Mouse (Mus musculus) urinary bladder, adult 2 months (tissue): ENCODE measurements around the gene Etl4. TPM values are rescaled to one million over a fixed set of nuclear protein-coding genes. Genes with fewer than 3 reads are reported as not detected.
A peak's percentile ranks its signal among the peaks of the same experiment; 100 is the strongest.

Experiments
- DNase-seq: peaks from one replicate; pipeline ENCODE4 v3.0.0; 2022; ENCODE audit warnings: low spot score
- polyA plus RNA-seq: library from polyadenylated mRNA; depleted of rRNA; stranded (reverse); fragments of >200 nt; gene quantifications from 2 replicates; pipeline ENCODE4 v1.2.3, GENCODE M21; 2012; rRNA removed

Etl4 gene
- polyA plus RNA-seq = 40.5 and 41.7 TPM in 2 replicates

DNA sequence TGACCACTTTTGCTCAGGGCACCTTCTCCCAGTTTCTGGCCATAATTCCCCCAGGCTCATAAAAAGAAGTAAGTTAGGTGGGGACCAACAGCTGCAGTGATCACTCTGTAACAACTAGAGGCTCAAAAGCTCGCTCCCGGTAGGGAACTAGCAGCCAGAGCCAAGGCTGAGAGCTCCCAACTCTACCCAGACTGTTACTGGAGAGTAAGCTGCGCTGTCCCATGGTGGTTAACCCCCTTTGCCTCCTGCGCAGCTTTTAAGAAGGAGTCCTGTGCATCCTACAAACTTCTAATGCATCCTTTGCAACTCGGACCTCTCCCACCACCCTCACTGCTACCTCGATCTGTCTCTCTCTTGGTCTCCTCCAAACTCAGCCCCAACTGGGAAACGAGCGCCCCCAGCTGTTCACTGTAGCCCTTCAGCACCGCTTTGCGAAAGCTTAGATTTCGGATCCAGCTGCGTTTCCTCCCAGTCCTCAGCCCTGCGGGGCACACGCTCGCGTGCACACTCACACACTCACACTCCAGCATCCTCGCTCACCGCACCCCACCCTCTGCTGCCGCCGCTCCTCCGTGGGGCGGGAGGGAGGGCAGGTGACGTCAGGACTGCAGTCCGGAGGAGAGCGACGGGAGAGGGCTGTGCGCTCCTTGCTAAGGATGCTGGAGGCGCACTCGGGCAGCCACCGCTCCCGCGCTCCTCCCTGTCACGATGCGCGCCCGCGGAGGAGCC lies at the start of gene Etl4:
Etl4 (plus strand) TSS at position 610 of the 729 bp plus-strand sequence.
- no peak for DNase-seq

DNA sequence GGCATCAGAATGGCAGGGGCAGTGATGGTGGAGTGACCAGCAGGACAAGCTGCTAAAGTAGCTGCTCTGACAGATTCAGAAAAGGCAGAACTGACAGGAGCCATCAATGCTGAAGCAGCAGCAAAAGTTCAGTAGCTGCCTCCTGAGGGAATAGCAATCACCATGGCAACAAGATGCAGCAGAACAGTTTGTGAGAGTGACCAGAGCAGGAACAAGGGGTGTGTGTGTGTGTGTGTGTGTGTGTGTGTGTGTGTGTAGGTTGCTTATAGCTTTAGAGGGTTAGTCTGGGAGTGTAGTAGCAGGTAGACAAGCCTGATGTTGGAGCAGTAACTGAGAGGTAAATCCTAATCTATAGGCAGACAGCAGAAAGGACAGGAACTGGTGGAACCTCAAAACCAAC lies 40.4 kb upstream of the Etl4 start:
- no peak for DNase-seq

DNA sequence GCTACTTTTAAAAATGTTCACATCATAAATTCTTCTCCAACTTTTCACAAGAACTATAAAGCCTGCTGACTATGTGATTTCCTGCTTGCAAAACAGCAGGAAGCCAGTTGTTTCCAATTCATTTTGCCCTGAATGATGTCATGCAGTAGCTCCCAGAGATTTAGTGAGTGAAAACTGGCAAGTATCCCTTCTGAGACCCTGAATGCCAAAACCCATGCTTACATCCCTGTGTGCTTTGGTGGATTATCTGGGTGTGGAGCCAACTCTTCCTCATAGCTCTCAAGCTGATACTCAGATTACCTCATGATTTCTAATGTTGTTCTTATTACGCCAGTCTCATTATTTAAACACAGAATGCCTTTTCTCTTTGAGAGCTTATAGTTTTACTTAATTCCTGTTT lies 37.7 kb upstream of the Etl4 start:
- DNase-seq = no peak

DNA sequence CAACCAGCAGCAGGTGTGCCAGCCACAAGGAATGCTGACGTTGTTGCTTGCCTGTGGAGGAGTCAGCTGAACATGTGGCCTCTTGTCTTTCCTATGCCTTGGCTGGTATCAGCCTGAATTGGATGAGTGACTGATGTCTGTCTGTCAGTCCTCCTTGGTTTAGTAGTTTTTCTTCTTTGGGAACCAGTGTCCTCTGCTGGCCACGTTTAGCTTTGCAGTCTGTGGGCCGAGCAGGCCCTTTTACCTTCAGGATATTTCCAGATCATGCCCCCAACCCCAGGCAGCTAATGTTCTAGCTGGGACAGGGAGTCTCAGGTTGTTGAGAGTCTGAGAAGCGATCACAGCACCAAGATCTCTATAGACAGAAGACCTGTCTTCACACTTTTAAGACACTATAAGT lies 18.7 kb upstream of the Etl4 start:
- DNase-seq = no peak

DNA sequence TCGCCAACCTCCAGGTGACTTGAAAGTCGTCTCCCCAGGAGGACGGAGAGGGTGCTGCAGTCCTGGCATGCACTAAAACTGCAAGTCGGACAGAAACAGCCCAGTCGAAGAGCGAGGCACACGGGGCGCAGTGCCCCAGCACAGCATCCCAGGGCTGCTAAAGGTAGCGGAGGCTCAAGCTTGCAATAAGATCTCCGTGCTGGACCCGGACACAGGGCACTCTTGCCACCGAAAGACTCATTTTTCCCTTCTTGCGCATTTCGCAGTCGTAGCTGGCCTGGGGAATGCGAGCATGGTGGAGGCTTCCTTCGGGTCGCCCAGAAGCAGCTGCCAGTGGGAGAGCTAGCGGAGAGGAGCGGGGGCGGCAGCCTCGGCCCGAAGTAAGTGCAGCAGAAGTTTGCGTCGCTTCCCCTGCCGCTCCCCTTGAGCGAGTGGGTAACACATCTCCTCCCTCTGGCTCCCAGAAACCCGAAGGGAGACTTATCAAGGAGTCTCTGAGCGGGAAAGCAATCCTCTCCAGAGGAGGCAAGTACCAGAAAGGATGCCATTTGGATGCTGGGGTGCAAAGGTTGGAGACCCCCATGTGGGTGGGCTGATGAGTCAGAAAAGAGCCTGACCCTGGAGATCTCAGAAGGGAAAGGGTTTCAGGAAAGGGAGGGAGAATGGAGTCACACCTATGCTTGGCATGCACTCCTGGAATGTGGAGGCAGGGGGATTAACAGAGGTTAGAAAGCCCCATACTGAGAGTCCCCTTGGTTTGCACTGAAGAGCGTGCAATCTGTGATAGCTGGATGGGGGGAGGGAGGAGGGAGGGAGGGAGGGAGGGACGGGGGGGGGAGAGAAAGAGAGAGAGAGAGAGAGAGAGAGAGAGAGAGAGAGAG lies 560 bp downstream of the Etl4 start:
- no peak for DNase-seq

DNA sequence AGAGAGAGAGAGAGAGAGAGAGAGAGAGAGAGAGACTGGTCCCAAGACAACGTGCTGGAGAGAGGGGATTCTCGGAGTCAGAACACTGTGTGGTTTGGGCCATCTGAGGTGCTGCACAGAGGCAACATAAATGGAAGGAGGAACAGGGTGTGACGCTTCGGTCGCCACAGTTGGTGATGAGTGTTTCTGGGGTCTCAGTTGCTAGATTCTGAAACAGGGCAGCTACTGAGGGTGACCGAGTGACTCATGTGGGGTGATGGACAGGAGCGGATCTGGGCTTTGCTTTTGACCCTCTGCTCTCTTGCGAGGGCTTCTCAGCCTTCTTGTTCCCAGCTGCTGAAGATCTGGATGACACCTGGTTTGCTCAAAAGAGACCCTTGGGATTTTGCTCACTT lies 1.2 kb downstream of the Etl4 start:
- DNase-seq = no peak

DNA sequence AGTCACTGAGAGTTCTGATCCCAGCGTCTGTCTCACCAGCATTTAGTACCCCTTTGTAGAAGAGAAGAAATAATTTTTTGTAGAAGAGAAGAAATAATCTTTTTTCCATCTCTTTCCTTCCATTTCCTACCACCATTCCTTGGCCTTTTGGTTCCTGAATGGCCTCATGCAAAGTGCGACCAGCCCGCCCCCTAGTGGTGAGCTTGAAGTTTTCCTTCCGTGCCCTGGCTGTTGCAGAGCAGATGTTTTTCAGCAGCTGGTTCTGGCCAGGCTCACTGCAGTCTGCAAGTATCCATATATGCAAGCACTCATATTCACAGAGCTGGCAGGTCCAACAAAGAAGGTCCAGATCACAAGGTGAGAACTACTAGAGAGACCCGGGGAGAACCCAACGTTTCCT lies 9.6 kb downstream of the Etl4 start:
- DNase-seq = peak; percentile 37

DNA sequence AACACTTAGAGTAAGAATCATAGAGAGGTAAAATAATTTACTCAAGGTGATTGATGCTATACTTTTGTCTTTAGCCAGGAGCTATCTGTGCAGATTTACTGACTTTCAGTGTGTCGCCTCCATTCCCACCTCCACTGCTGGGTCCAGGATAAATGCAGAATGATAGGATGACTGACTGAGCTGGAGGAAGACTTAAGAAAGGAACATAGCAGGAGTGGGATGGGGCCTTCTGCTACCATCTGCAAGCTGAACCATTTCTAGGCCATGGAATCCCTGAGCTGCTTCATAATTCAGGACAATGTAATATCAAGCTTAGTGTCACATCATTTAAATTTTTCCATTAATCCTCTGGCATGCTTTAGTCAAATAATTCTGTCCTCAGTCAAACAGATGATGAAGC lies 20.4 kb downstream of the Etl4 start:
- DNase-seq = no peak

DNA sequence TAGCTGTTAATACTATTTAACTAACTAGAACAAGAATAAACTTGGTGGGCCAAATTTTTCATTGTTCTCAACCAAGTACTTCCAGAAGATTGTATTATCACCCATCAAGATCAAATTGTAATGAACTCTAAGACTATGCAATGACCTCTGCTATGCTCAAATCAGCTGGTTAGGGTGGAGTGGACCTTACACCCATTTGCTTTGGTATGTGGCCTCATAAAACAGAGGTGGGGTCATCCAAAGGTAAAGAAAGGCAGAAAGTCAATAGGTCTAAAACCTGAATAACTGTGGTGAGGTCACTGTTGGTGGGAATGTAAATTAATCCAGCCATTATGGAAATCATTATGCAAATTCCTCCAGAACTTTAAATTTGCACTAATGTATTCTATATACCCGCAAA lies 24.3 kb downstream of the Etl4 start:
- DNase-seq = no peak

DNA sequence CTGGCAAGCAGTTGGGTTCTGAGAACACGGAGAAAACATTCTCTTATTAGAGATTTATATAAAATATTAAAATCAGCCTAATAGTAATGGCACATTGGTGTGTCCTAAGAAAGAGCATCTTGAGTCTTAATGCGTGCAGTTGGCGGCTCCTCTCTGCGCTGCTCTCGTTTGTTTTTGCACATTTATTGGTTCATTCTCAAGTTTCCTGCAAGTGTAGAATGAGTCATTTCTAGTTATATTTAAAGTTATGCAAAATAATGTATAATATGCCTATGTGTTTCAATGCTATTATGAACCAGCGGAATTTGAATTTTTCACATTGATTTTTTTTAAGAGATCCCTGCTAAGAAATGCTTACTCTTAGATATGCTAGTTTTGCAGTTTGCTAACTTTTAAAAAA lies 35.6 kb downstream of the Etl4 start:
- no peak for DNase-seq

DNA sequence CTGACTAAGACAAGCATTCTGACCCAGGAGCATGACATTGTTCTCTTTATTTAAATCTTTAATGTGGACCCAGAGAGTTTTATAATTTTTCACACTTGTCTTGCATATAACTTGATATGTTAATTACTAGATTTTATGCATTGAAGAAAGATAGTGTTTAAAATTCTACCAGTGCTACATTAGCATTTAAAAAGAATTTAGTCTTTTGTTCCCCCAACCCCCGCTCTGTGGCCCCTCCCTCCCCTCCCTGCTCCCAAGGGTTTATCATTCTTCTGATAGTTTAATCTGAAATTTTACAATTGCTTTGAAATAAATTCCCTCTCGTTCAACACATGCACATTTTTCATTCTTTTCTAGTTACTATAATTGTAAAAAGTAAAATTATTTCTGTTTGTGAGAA lies 43.4 kb downstream of the Etl4 start:
- no peak for DNase-seq

DNA sequence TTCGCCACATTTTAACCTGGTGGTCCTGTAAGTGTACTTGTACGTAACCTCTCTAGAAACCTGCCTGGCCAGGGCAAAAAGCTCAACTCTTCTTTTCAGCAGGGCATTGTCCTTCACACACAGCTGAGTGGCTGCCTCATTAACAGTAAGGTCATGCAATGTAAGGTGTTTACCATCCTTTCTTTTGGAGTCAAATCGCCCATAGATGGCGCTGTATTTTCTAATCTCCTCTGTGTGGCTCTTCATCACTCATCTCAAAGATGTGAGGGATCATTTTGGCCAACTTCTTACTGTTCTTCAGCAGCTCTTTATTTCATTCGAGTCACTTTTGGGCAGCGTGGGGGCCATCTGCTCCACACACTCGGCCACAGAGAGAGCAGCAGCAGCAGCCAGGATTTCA lies 56.9 kb downstream of the Etl4 start:
- DNase-seq = no peak

DNA sequence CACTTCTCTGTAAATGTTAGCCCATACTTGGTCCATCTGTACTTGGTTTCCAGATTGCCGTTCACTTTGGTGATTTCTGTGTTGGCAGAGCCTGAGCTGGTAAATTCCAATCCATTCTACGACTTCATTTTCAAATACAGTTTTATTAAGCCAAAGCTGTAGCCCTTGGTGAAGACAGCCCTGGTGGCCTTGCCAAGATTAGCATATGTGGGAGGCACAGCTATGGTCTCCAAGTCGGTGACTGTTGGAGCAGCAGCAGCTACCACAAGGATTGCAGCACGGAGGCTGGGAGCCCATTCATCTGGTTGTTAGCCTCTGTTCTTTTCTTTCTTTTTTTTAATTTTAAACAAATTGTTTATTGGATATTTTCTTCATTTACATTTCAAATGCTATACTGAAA lies 128.1 kb downstream of the Etl4 start:
- DNase-seq = no peak

DNA sequence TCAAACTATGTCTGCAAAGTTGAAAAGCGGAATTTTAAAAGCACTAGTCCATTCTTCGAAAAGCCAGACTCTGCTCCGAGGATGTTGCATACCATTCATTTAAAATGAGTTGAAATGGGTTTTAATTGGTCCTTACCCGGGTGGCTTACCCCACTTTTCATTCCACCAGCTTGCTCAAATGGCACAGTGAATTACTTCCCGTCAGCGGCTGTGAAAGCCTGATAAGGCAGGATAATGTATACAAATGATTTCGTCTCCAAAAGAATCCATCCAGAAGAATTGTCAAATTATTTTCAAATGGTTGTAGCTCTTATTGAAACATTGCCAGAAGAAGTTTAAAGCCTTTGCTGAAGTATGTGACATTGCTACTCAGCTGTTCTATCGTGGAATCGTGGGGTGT lies 162.8 kb downstream of the Etl4 start:
- no peak for DNase-seq

DNA sequence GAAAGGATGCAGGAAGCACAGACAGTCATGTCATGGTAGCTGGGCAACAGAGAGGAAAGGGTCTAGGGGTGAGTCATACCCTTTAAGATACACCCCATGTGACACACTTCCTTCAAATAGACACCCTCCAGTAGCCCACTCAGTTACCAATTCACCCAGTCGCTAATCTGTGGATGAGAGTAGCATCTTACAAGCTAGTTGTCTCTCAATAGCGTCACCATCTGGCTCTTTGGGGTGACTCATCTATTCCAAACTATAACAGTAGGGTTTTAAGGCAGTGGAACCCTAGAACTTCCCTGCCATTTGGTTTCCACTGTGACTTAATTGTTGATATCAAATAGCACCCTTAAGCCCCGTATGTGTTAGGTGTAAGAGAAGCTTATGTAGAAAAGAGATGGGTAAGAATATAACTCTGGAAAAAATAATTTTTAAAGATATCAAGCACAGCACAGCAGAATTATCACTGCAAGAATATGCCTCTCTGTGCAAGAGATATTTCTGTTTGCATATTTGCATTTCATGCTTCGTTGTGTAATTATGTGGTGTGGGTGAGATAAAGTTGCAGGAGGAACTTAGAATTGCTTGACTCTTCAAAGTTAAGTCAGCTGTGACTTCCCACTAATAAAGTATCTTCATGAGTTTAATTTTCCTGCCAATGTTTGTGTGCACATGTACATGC lies 166.7 kb downstream of the Etl4 start:
- no peak for DNase-seq

DNA sequence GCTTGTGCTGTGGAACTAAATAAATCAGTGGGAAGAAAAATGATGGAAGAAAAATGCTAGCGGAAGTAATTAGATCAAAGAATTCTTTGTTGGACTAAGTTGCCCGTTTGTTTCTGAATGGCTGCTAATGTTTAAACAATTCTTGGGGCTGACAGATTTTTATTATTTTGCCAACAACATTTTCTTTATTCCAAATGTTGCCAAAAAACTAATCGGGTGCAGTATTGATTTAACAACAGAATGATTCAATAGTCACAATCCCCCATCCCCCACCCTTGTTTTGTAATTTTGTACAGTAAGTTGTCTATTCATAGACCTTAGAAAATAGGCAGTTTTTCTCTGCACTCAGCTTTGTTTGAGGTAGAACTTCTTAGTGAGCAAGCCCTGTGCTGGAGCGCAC lies 175.2 kb downstream of the Etl4 start:
- no peak for DNase-seq

DNA sequence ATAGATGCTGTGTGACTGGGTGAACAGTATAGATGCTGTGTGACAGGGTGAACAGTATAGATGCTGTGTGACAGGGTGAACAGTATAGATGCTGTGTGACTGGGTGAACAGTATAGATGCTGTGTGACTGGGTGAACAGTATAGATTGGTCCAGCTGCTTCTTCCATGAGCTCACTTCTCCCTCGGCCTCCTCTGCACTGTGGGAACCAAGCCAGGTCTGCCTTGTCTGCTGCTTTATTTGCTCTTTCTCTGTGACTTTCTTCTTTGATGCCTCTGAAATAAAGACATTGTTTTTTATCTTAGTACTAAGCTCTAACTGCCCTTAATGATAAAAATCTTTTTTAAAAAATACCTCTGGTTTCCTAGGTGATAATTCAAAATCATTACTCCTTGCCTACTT lies 195.9 kb downstream of the Etl4 start:
- no peak for DNase-seq

DNA sequence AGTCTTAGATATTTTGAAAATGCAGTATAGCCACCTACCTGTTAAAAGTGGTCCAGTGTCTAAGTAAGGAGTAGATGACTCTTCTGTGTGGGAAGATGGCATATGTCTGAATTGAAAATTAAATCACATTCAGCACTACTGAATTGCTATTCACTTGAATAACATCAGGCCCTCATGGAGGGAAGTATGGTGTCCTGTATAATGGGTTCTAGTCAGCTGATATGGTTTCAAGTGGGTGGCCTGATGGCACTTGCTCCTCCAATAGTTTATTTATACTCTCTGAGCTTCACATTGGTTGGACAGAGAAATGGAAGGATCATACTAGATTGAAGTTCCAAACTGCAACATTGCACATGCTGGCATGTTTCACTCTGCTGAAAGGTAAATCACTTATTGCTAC lies 202.1 kb downstream of the Etl4 start:
- DNase-seq = no peak

DNA sequence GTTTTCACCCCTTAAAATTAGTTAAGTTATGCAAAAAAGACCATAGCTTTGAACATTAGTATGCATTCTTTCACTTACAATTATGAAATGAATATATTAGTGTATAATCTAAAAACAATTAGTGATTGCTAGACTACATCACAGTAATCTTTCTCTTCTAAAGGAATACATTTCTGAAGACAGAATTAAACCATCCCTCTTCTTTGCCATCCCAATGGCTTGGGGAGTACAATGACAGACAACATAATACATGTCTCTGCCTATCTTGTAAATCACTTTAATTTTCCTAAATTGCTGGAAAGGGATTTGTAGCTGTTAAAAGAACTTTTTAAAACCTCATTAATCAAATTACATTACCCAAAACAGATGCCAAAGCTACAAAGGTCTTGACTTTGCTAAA lies 216.3 kb downstream of the Etl4 start:
- no peak for DNase-seq

DNA sequence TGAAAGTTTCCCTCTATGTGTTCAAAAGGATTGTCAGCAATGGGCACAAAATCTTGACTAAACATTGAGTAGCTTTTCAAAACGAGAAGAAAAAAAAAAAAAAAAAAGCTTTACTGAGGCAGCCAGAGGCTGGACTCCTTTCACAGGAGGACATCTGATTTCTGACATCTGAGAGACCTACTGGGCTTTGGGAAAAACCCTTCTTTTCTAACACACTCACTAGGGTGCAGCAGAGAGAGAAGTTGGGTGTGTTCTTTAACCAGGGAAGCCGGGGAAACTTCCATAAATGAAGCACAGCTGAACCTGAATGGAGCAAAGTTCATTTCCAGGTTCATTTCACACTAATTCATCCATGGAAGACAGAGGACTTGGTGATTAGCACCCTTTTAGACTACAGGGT lies 222.2 kb downstream of the Etl4 start:
- DNase-seq = no peak

DNA sequence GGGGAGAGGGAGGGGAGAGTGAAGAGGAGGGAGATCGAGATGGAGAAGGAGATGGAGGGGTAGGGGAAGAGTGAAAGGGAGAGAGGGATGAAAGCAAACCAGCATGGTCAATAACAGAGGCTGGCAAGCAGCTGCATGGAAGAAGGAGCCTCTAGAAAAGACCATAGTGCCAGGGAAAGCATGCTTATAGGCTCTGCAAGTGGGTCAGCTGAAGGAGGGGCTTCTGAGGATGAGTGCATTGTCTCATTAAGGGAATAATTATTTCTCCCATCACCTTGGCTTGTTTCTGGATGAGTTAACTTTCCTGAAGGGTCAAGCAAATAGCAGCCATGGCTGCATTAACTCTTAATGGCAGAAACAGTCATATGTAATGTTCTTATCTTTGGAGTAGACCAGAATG lies 228.8 kb downstream of the Etl4 start:
- DNase-seq = no peak

DNA sequence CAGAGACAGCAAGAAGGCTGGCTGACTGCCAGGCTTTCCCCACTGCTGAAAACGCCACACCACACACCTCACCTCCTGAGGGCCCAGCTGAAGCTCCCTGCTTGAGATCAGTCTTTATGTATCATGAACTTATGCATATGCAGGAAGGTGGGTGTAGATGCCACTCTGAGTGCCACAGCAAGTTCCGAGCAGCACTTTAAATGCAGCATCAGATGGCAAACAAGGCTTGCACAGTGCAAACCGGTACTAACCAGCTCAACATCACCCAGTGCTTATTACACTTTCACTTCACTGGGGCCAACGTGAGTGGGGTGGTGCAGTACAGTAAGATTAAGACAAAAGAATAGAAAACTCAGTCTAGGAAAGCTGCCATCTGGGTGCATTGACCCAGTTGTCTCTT lies 235.8 kb downstream of the Etl4 start:
- no peak for DNase-seq

DNA sequence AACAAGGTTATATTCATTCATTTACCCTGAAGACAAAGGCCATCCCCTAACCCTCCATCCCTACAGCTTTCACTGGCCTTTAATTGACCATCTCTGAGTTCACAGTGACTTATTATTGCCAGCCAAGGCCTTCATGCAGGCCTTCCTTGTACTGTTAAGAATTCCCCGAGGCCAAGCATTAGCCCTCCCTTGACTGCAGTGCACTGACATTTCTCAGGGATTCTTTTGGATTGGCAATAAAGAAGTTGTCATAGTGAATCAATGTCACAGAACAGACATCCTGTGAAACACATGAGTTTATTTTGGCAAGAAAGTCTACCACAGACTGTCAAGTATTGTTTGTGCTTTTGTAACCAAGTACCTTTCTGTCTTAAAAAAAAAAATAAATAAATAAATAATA lies 257.5 kb downstream of the Etl4 start:
- DNase-seq = no peak
